ENCODE assay signal across 9 mouse cellular contexts in the genomic region with DNA sequence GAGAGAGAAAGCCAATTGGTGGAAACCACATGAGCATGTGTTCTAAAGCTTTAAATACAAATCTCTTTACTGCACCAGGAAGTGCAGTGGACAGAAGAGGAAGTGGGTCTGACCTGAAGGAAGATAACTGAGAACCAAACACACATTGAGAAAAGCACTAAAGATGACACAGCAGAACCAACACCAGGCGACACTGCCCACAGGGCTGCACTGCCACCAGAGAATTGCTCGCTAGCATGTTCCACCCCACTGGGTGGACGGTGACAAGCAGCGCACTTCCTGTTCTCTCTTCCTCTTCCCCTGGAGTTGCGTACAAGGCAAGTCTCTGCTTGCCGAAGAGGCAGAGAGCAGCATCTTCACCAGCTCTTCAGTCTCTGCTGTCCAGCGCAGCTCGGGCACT.
A peak's percentile ranks its signal among the peaks of the same experiment; 100 is the strongest.
DNase-seq lines count a peak whose midpoint lies in the region; ATAC-seq lines count a peak whose summit lies in the region.
"Had no signal": no experiment of that assay in that cellular context is flagged by ENCODE, and none has a peak within 500 bp of the region (broad histone marks: within the 10 kb centered on the region; RNA-seq: fewer than 3 reads in every experiment).

No protein-coding gene starts in this region.

- no peaks in the 10 kb centered on the region for H3K27me3 ChIP-seq in liver, embryonic 11.5 days (replicated peaks; ENCODE audit: control insufficient read depth, insufficient read depth, low read length)
- no peaks in the 10 kb centered on the region for H3K27me3 ChIP-seq in intestine, embryonic 15.5 days (replicated peaks)
- H3K27me3 ChIP-seq in kidney, embryonic 15.5 days = no peaks in the 10 kb centered on the region

- H3K4me3 ChIP-seq in liver, embryonic 11.5 days (ENCODE audit: low read depth, low read length) = no peak overlapping the region
- no peak overlapping the region for H3K4me3 ChIP-seq in intestine, embryonic 15.5 days (replicated peaks)
- H3K4me3 ChIP-seq in kidney, embryonic 15.5 days (replicated peaks) = no peak overlapping the region
- H3K4me3 ChIP-seq: erythroblast, embryonic 14.5 days had no signal

- no peaks in the 10 kb centered on the region for H3K9me3 ChIP-seq in liver, embryonic 11.5 days (ENCODE audit: control insufficient read depth, low read length)
- no peaks in the 10 kb centered on the region for H3K9me3 ChIP-seq in intestine, embryonic 15.5 days
- H3K9me3 ChIP-seq in kidney, embryonic 15.5 days (replicated peaks) = no peaks in the 10 kb centered on the region

- 57% methylated on average over 8 of the region's 8 CpGs for WGBS in liver, embryonic 11.5 days
- 88% methylated on average over 8 of the region's 8 CpGs for WGBS in intestine, embryonic 15.5 days
- 85% methylated on average over 8 of the region's 8 CpGs for WGBS in kidney, embryonic 15.5 days

- no peak overlapping the region for H3K9ac ChIP-seq in liver, embryonic 11.5 days (ENCODE audit: low read depth, low read length)
- no peak overlapping the region for H3K9ac ChIP-seq in intestine, embryonic 15.5 days
- no peak overlapping the region for H3K9ac ChIP-seq in kidney, embryonic 15.5 days
- H3K9ac ChIP-seq: hindbrain, embryonic 14.5 days had no signal

- no peak overlapping the region for H3K27ac ChIP-seq in liver, embryonic 11.5 days (ENCODE audit: low read depth, low read length)
- H3K27ac ChIP-seq in intestine, embryonic 15.5 days = no peak overlapping the region
- no peak overlapping the region for H3K27ac ChIP-seq in kidney, embryonic 15.5 days
- H3K27ac ChIP-seq: hindbrain, embryonic 14.5 days had no signal

- H3K4me2 ChIP-seq in liver, embryonic 11.5 days = peak overlapping the region; percentile 29; the same call in 1 of the 2 replicates
- H3K4me2 ChIP-seq in intestine, embryonic 15.5 days (replicated peaks) = no peak overlapping the region
- H3K4me2 ChIP-seq in kidney, embryonic 15.5 days = no peak overlapping the region
- H3K4me2 ChIP-seq: hindbrain, embryonic 14.5 days had no signal

- 0 out of 2 replicates have a peak, but pooled peaks cover 2% of the 10 kb centered on the region for H3K4me1 ChIP-seq in liver, embryonic 11.5 days (replicated peaks; ENCODE audit: control insufficient read depth, insufficient read depth, low read length)
- no peaks in the 10 kb centered on the region for H3K4me1 ChIP-seq in intestine, embryonic 15.5 days (replicated peaks)
- H3K4me1 ChIP-seq in kidney, embryonic 15.5 days = no peaks in the 10 kb centered on the region

- no peaks in the 10 kb centered on the region for H3K36me3 ChIP-seq in liver, embryonic 11.5 days (ENCODE audit: control insufficient read depth, insufficient read depth, low read length)
- H3K36me3 ChIP-seq in intestine, embryonic 15.5 days = no peaks in the 10 kb centered on the region
- peaks cover 13% of the 10 kb centered on the region; the same call in 1 of the 2 replicates for H3K36me3 ChIP-seq in kidney, embryonic 15.5 days

- peak; percentile 24 to 27 for DNase-seq in thymus, adult 18-20 months
- DNase-seq in thymus, postnatal 10 days (ENCODE audit: low spot score in 2 of 2) = no peak
- DNase-seq in liver, embryonic 11.5 days (ENCODE audit: low spot score) = no peak
- no peak for DNase-seq in ovary, postnatal 10 days (ENCODE audit: low spot score)

- ATAC-seq in liver, embryonic 11.5 days (replicated peaks; ENCODE audit: low FRiP score) = peak; percentile 43
- peak; percentile 97 for ATAC-seq in monocyte, adult 5-6 weeks (replicated peaks; ENCODE audit: insufficient number of reproducible peaks, low FRiP score, low TSS enrichment, poor library complexity, severe bottlenecking)
- no peak for ATAC-seq in intestine, embryonic 15.5 days
- ATAC-seq in kidney, embryonic 15.5 days (replicated peaks; ENCODE audit: low FRiP score) = no peak

Comparison
In these comparisons a context has a peak if more than half of its experiments do, and no peak if none do; other contexts are left out.
1. DNase-seq: peak in thymus, adult 18-20 months (2 of 2); none in thymus, postnatal 10 days (0 of 2), liver, embryonic 11.5 days (single experiment) and ovary, postnatal 10 days (single experiment).
2. ATAC-seq: peak in liver, embryonic 11.5 days (single experiment) and monocyte, adult 5-6 weeks (single experiment); none in intestine, embryonic 15.5 days (single experiment) and kidney, embryonic 15.5 days (single experiment).